Mouse (Mus musculus) forebrain, embryonic 13.5 days (tissue): ENCODE measurements around the gene Olfm1. TPM values are rescaled to one million over a fixed set of nuclear protein-coding genes. Genes with fewer than 3 reads are reported as not detected.

Source experiments
- ATAC-seq: fragments of 200-750 bp; cut with Nextera tagmentation; 2 replicates; pipeline ENCODE4 v1.8.0; 2017
- H3K27ac ChIP-seq: fragments of 300-500 bp; sonication (generic); 2 replicates; pipeline ENCODE4 v1.5.1; 2015; ENCODE audit warnings: inconsistent platforms, mild to moderate bottlenecking, moderate library complexity
- H3K27me3 ChIP-seq: fragments of 300-500 bp; sonication (generic); 2 replicates; pipeline ENCODE4 v1.6.1; 2015; ENCODE audit warnings: mild to moderate bottlenecking, inconsistent platforms
- H3K36me3 ChIP-seq: fragments of 300-500 bp; sonication (generic); 2 replicates; pipeline ENCODE4 v1.6.1; 2015; ENCODE audit warnings: mild to moderate bottlenecking, inconsistent platforms; ENCODE audit not compliant: poor library complexity, severe bottlenecking
- H3K4me1 ChIP-seq: fragments of 300-500 bp; sonication (generic); 2 replicates; pipeline ENCODE4 v1.6.1; 2015; ENCODE audit warnings: inconsistent platforms
- H3K4me2 ChIP-seq: fragments of 300-500 bp; sonication (generic); 2 replicates; pipeline ENCODE4 v1.6.1; 2015; ENCODE audit warnings: inconsistent platforms, mild to moderate bottlenecking, moderate library complexity
- H3K4me3 ChIP-seq: fragments of 300-500 bp; sonication (generic); 2 replicates; pipeline ENCODE4 v1.5.1; 2015; ENCODE audit warnings: mild to moderate bottlenecking, inconsistent platforms
- H3K9ac ChIP-seq: fragments of 300-500 bp; sonication (generic); 2 replicates; pipeline ENCODE4 v1.6.1; 2015; ENCODE audit warnings: mild to moderate bottlenecking, inconsistent platforms
- H3K9me3 ChIP-seq: fragments of 300-500 bp; sonication (generic); replicated peaks from 2 replicates; pipeline ENCODE4 v1.6.1; 2016; ENCODE audit warnings: inconsistent platforms
- WGBS: fragments of 180-500 bp; shearing (Covaris S2); methylation state at CpG from one replicate; pipeline ENCODE4 v1.1.7; 2015; 5-methylcytosine and 5-hydroxymethylcytosine counted together
- polyA plus RNA-seq: library from polyadenylated mRNA; unstranded; fragments of >200 nt; fragmentation: Nextera tagmentation; extraction: Ambion mirVana; gene quantifications from 2 replicates; pipeline ENCODE4 v1.2.1, GENCODE M21; 2015

Gene Olfm1
- polyA plus RNA-seq, result 122 and 136 TPM in 2 replicates

GRCm38 (mm10) chr2:28192821-28193689 is at the start of gene Olfm1:
Gene Olfm1, plus strand, starts transcription at chr2:28192992.
- no peaks in the 10 kb centered on the region for H3K36me3 ChIP-seq
- under 1% methylated on average over 75 of the region's 76 CpGs for WGBS
- no peaks in the 10 kb centered on the region for H3K27me3 ChIP-seq
- H3K4me1 ChIP-seq, result peaks cover 45% of the 10 kb centered on the region
- H3K9me3 ChIP-seq, result no peaks in the 10 kb centered on the region
- H3K9ac ChIP-seq, result peak within 1 kb of the TSS; percentile 81
- peak within 1 kb of the TSS; percentile 88 for H3K27ac ChIP-seq
- peak; percentile 80 for ATAC-seq
- peak within 1 kb of the TSS; percentile 78 for H3K4me2 ChIP-seq
- peak within 1 kb of the TSS; percentile 84 for H3K4me3 ChIP-seq

DNA sequence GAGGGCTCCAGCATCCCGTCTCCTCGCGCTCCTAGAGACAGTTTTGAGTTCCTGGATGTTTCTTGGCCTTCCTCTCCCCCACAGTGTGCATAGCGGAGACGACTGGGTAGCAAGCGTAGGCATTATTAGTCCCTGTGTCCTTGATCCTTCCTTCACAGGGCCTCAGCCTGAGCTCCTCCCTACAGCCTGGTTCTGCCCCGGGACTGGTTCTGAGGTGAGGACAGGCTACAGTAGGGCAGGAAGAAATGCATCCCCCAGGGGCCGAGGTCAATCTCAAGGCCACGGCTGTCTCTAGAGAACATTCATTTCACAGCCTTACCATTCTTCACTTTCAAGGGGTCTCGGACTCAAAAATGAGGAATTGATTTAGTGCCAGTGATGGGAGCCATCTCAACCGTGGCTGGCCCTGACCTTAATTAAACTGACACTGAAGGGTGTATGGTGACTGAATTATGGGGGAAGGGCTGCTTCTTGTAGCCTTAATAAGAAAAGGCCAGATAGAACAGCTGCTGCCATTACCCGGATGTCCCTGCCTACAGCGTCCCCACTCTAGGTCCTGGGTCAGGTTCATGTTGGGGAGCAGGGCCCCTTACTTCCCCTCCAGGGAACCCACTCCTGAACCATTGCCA is 49.3 kb upstream of the Olfm1 start:
- H3K27me3 ChIP-seq, result no peaks in the 10 kb centered on the region
- H3K4me1 ChIP-seq, result peaks cover 12% of the 10 kb centered on the region
- H3K27ac ChIP-seq, result no peak overlapping the region
- no peak overlapping the region for H3K9ac ChIP-seq
- H3K9me3 ChIP-seq, result no peaks in the 10 kb centered on the region
- H3K4me3 ChIP-seq, result no peak overlapping the region
- no peak overlapping the region for H3K4me2 ChIP-seq
- no peaks in the 10 kb centered on the region for H3K36me3 ChIP-seq
- no peak for ATAC-seq
- WGBS, result 81% methylated on average over 13 of the region's 13 CpGs

DNA sequence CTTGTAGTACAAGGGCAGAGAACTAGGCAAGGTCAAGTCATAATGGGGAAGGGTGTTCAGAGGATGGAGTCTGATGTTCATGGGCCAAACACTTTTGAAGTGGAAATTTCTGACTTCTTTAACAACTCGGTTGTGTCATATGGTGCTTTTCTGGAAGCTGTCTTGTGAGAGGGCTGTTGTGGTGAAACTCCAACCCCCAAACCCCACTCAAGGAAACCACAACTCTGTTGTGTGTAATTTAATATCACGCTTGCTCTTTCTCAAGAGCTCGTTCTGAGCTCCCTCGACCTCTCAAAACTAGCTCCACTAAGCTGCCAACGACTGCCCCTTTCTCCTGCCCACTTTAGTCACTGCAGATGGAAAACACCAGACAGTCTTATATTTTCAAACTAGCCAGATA is 47.1 kb upstream of the Olfm1 start:
- WGBS, result 86% methylated on average over 5 of the region's 5 CpGs
- ATAC-seq, result no peak

GRCm38 (mm10) chr2:28146152-28146551 is 46.6 kb upstream of the Olfm1 start:
- WGBS, result 80% methylated on average over 4 of the region's 4 CpGs
- no peak overlapping the region for H3K4me3 ChIP-seq
- H3K9me3 ChIP-seq, result no peaks in the 10 kb centered on the region
- H3K9ac ChIP-seq, result no peak overlapping the region
- no peaks in the 10 kb centered on the region for H3K27me3 ChIP-seq
- ATAC-seq, result no peak
- no peak overlapping the region for H3K4me2 ChIP-seq
- H3K4me1 ChIP-seq, result peaks cover 6% of the 10 kb centered on the region; the same call in 1 of the 2 replicates
- no peak overlapping the region for H3K27ac ChIP-seq
- H3K36me3 ChIP-seq, result no peaks in the 10 kb centered on the region

More for the DNA sequence above, 47.1 kb upstream of the Olfm1 start:
- no peak overlapping the region for H3K27ac ChIP-seq
- H3K36me3 ChIP-seq, result no peaks in the 10 kb centered on the region
- H3K4me3 ChIP-seq, result no peak overlapping the region
- H3K4me2 ChIP-seq, result no peak overlapping the region
- H3K9me3 ChIP-seq, result no peaks in the 10 kb centered on the region
- peaks cover 6% of the 10 kb centered on the region; the same call in 1 of the 2 replicates for H3K4me1 ChIP-seq
- no peaks in the 10 kb centered on the region for H3K27me3 ChIP-seq
- H3K9ac ChIP-seq, result no peak overlapping the region

DNA sequence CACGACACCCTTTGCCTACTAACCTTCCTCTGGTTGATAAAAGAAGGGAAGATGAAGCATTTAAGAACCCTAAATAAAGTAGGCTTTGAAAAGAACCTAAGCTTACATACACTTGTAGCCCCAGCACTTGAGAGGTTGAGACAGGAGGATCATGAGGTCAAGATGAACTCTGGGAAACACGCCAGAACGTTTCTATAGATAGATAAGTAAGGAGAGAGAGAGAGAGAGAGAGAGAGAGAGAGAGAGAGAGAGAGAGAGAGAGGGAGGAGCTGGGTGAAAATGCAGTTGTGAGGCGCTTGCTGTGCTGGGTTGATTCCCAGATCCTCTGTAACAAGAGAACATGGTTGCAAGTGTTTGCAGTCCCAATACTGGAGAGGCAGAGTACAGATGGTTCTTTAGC is 46.1 kb upstream of the Olfm1 start:
- no peak for ATAC-seq
- WGBS, result 71% methylated on average over 4 of the region's 4 CpGs
- Histone ChIP-seq H3K4me1 (peaks cover 3% of the 10 kb centered on the region; the same call in 1 of the 2 replicates), H3K9me3 (no peaks in the 10 kb centered on the region), H3K4me3 (no peak overlapping the region), H3K36me3 (no peaks in the 10 kb centered on the region), H3K9ac (no peak overlapping the region), H3K4me2 (no peak overlapping the region), H3K27ac (no peak overlapping the region), H3K27me3 (no peaks in the 10 kb centered on the region)

- WGBS, result 86% methylated on average over 5 of the region's 5 CpGs
- H3K9me3 ChIP-seq, result no peaks in the 10 kb centered on the region
- H3K36me3 ChIP-seq, result no peaks in the 10 kb centered on the region
- H3K9ac ChIP-seq, result no peak overlapping the region
- no peak overlapping the region for H3K4me3 ChIP-seq
- H3K4me1 ChIP-seq, result no peaks in the 10 kb centered on the region
- H3K27me3 ChIP-seq, result no peaks in the 10 kb centered on the region
- no peak overlapping the region for H3K27ac ChIP-seq
- no peak overlapping the region for H3K4me2 ChIP-seq
- ATAC-seq, result no peak
Observed at GRCm38 (mm10) chr2:28147248-28147794, 45.5 kb upstream of the Olfm1 start.

GRCm38 (mm10) chr2:28149688-28150087 is 43.1 kb upstream of the Olfm1 start:
- H3K27ac ChIP-seq, result no peak overlapping the region
- H3K4me2 ChIP-seq, result no peak overlapping the region
- no peak overlapping the region for H3K9ac ChIP-seq
- WGBS, result 79% methylated on average over 11 of the region's 11 CpGs
- ATAC-seq, result no peak
- no peaks in the 10 kb centered on the region for H3K4me1 ChIP-seq
- H3K36me3 ChIP-seq, result no peaks in the 10 kb centered on the region
- H3K9me3 ChIP-seq, result no peaks in the 10 kb centered on the region
- H3K4me3 ChIP-seq, result no peak overlapping the region
- H3K27me3 ChIP-seq, result no peaks in the 10 kb centered on the region

DNA sequence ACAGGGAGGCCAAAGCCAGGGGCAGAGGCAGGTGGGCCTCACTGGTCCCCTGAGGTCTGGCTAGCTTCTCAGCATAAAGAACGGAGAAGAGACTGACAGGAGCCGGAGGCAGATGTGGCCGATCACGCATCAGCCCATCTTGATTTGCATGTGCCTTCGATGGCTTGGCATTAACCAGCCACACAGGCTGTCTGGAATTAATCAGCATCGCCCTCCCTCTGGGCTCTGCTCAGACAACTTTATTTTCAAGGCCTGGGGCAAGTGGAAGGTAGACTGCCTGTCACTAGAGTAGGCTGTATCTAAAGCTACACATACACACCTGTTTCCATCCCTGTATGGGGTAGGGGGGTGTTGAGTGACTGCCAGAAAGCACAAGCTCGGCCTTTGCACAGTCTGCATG is 32.2 kb upstream of the Olfm1 start:
- 67% methylated on average over 7 of the region's 7 CpGs for WGBS
- H3K27me3 ChIP-seq, result no peaks in the 10 kb centered on the region

DNA sequence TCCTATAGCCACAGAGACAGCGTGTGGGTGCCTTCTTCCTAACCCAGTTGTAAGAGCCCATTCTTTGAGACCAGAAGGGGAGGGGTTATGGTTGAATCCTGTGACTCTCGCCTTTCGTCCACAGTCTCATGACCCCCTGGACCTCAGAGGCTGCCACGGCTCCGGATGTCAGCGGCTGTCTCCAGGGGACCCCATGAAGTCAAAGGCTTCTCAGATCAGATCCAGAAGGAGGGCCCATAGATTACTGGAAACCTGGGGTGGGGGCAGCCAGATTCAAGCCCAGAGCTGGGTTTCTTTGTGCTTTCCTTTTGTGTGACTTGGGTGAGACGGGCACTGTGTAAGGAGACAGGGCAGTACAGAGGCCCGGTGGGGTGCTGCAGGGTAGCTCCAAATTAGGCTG is 27.2 kb upstream of the Olfm1 start:
- H3K9me3 ChIP-seq, result no peaks in the 10 kb centered on the region
- no peaks in the 10 kb centered on the region for H3K27me3 ChIP-seq
- peaks cover 6% of the 10 kb centered on the region; the same call in 1 of the 2 replicates for H3K4me1 ChIP-seq
- no peak for ATAC-seq
- no peak overlapping the region for H3K4me2 ChIP-seq
- H3K36me3 ChIP-seq, result no peaks in the 10 kb centered on the region
- H3K27ac ChIP-seq, result no peak overlapping the region
- WGBS, result 59% methylated on average over 8 of the region's 8 CpGs
- no peak overlapping the region for H3K4me3 ChIP-seq
- no peak overlapping the region for H3K9ac ChIP-seq

More for the DNA sequence above, 32.2 kb upstream of the Olfm1 start:
- Histone ChIP-seq H3K9me3 (no peaks in the 10 kb centered on the region), H3K36me3 (no peaks in the 10 kb centered on the region), H3K4me1 (peaks cover 12% of the 10 kb centered on the region), H3K4me3 (no peak overlapping the region), H3K9ac (no peak overlapping the region), H3K4me2 (no peak overlapping the region), H3K27ac (no peak overlapping the region)
- ATAC-seq, result no peak

DNA sequence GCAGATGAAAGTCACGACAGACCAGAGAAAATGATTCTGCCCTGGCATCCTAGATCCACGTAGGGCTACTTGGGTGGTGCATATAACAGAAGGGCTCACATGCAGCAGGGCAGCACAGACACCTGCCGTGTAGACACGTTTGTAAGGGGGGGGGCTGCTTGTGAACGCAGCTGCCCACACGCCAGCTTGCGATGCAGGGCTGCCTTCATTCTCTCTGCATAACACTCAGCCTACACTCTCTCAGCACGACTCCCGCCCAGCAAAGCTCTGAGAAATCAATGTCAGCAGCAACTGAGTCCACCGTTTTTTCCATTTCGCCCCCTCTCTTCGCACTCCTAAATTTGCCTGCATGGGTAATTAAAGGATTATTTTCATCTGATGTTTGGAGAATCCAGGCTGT is 23.5 kb upstream of the Olfm1 start:
- Histone ChIP-seq H3K27ac (no peak overlapping the region), H3K9me3 (no peaks in the 10 kb centered on the region), H3K4me2 (no peak overlapping the region), H3K27me3 (no peaks in the 10 kb centered on the region), H3K9ac (no peak overlapping the region), H3K36me3 (no peaks in the 10 kb centered on the region), H3K4me3 (no peak overlapping the region), H3K4me1 (peaks cover 5% of the 10 kb centered on the region; the same call in 1 of the 2 replicates)
- 63% methylated on average over 12 of the region's 12 CpGs for WGBS
- no peak for ATAC-seq

DNA sequence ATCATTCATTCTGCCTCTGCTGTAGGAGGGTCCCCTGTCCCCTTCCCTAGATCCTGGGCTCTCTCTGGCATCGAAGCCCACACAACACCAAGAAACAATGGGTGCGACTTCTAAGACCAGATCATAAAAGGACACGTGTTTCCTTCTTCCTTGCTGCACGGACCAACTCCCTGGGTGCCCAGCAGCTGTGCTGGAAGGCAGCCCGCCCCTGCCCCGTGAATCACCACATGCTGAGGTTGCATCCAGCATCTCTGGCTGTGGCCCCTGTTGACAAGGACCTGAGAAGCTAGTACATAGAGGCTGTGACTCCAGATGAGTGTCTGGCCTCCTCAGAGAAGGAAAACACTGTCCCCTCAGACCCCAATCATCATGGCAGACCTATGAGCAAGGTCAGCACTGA is 20.8 kb upstream of the Olfm1 start:
- no peaks in the 10 kb centered on the region for H3K27me3 ChIP-seq
- H3K4me1 ChIP-seq, result peaks cover 5% of the 10 kb centered on the region; the same call in 1 of the 2 replicates
- no peak overlapping the region for H3K4me2 ChIP-seq
- H3K4me3 ChIP-seq, result no peak overlapping the region
- H3K9ac ChIP-seq, result no peak overlapping the region
- ATAC-seq, result no peak
- no peaks in the 10 kb centered on the region for H3K9me3 ChIP-seq
- H3K36me3 ChIP-seq, result no peaks in the 10 kb centered on the region
- WGBS, result 73% methylated on average over 6 of the region's 6 CpGs
- H3K27ac ChIP-seq, result no peak overlapping the region
